Mouse (Mus musculus) left cerebral cortex, adult 8-10 months (tissue): ENCODE results near the gene Ip6k1. TPM values are rescaled to one million over a fixed set of nuclear protein-coding genes. Genes with fewer than 3 reads are reported as not detected.

Experiments
- DNase-seq, 2 experiments: peaks; one replicate each; pipeline ENCODE4 v3.0.0; 2022; ENCODE audit warnings: low spot score in 2 of 2
- total RNA-seq, 4 experiments: library from RNA; stranded (reverse); gene quantifications; 2 replicates each; pipeline ENCODE4 v1.2.4; 2022

The Ip6k1 gene
- total RNA-seq, 4 experiments from 2014 or later = 187 to 219 (median 207) TPM

DNA sequence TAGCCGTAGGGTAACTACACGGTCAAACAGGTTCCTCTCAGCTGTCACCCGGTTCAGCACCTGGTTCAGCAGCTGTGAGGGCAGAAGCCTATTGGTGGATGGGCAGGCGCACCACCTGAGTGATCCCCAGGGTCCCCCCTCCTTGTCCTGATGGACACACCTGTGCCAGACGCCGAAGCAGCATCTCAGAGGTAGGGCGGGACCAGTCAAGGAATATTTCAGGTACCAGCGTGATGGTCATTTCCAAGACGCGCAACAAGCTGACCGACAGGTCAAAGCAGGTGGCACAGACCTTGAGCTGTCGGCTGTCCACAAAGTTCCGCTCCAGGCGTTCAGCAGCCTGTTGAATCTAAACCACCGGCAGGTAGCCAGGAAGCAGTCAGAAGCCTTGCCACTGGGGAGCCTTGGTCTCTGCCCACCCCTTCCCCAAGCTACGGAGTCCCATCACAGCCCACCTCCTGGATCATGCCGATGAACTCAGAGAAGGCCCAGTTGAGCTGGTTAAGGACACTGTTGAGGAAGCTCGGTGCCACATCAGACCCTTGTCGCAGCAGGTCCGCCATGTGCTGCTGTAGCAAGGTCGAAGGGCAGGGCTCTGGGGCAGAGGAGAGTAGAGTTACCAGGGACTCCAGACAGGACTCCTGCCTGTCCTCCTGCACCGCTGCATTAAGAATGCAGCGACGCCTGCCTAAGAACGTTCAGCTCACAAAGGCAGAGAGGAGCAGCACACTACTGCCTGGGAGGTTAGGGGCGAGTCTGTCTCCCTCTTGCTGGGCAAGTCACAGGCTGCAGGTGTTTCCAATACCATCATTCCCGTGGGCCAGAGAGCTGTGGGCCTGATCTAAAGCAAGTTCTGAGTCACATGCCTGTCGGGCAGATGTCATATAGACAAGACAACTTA, 54.3 kb downstream of the Ip6k1 start:
- DNase-seq = no peak

DNA sequence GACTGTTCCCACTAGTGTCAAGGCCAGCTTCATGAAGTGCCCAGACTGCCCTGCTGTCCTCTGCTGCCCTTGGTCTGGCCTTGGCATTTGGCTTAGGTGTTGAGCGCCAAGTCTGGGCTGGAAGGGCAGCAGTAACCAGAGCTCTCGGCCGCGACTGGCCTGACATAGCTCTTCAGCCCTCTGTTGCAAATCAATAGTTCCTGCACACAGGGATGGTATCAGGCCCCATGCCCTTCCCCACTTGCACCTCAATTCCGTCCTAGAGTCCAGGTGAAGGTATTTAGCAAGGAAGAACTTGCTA, 54.9 kb downstream of the Ip6k1 start:
- no peak for DNase-seq

DNA sequence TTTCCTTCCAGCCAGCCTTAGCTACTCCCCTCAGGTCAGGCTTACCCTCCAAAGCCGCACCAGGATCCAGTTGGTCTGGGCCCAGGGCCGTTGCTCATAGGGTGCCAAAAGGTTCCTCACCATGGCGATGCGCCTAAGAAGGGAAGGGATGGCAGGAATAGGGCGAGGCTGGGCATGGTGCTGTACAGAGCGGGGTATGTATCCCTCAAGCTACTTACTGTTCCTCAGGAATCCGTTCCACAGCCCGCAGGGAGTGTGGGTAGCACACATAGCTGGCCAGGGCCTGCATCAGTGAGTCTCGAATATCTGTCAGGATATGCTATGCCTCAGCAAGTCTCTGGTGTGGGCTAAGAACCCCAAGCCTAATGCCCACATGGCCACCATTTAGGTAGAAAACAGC, 56.0 kb downstream of the Ip6k1 start:
- no peak for DNase-seq

DNA sequence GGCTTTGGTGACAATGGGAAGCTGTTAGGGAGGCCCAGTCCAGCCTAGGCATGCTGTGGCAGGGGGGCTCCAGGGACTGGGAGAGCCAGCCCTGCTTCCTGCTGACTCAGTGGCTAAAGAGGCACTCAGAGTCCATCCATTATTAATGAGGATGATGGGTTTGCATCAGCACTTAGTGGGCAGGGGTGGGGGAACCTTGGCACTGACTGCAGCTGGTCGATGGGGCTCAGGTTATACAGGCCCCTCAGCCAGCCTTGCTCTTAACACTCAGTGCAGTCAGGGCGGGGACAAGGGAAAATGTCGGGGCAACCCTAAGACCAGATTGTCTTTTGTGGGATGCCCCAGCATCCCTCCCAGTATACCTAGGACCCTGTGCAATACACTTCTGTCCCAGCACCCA, 59.8 kb downstream of the Ip6k1 start:
- no peak for DNase-seq

DNA sequence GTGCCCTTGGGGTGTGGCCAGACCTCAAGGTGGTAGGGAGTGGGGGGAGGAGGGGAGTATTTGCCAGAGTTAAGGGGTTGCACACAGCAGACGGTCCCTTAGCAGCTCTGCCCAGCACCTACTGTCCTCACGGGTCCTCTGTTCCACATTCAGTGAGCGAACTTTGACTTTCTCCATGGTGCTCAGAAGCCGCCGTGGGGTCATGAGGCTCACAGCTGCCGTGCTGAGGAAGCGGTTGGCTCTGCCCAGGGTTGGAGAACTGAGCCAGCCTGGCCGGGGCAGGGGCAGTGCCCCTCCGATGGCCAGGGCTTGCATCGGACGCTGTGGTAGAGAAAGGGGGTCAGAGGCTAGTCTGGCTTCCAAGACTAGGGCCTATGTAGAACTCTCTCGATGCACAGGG, 61.1 kb downstream of the Ip6k1 start:
- DNase-seq = no peak

DNA sequence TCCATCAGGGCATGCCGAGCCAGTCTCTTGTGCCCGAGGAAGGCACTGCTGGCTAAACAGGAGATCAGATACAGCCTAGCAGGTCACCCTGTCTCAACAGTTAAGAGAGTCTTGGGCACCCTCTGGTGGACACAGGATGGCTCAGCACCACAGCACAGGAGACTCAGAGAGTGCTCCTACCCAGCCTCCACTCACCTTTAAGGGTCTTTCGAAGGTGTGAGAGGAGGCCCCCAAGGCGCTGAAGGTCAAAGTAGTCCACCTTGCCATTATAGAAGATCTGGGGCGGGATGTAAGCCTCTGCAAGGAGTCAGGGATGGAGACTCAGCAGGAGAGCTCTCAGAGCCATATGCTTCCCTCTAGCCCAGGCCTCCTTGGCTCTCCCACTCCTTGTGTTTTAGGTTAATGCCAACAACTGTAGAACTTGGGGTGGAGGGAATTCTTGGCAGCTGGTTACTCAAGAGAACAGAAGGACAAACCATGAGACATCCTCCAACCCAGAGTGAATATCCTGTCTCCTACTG, 63.2 kb downstream of the Ip6k1 start:
- no peak for DNase-seq

DNA sequence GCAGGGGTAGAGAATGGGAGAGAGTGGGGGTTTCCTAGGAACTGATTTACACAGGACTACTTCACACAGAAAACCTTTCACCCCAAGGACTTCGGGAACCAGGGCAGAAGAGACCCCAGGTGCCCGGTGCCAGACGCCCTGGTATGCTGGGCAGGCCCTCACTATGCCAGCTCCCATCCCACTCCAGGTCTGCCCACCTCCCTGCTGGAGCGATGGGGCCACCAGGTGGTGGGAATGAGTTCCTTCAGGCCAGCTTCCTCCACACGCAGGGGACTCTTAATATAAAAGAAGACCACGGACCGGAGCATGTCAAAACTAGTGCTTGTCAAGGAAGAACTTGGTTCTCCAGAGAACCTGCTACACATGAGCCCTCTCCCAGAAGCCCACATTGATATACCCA, 64.9 kb downstream of the Ip6k1 start:
- no peak for DNase-seq

DNA sequence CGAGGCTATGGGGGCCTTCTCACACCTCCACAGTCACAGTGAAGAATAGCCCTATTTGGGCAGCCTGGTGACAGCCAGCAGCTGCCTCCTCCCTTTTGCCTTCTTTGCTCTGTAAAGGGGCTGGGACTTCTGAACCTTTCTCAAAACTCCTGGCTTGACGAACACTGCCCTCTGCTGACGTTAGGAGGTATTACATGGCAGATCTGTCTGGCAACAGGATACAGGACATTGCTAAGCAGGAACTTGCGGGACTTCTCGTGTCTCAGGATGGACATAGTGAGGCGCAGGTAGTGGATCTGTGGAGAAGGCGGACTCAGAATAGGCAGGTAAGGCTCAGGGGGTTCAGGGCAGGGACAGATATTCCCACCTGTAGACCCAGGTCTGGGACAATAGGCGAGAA, 65.6 kb downstream of the Ip6k1 start:
- DNase-seq = peak in 1 of 2 experiments; percentile 68

DNA sequence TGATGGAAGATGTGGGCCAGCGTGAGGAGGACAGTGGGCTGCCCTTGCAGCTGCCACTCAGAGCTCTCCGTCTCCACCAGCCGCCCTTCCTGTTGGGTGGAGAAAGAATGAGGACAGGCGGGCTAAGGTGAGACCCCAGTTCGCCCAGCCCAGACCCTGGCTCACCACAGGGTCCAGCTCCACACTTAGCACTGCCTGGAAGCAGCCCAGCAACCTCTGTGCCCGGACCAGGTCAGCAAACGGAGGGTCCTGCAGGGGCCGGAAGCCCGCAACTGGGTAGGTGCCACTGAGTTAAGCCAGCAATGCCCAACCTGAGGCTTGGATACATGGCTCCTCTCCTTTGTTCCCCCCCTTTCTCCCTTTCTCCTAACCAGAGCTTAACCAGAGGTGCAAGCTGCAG, 66.7 kb downstream of the Ip6k1 start:
- no peak for DNase-seq

DNA sequence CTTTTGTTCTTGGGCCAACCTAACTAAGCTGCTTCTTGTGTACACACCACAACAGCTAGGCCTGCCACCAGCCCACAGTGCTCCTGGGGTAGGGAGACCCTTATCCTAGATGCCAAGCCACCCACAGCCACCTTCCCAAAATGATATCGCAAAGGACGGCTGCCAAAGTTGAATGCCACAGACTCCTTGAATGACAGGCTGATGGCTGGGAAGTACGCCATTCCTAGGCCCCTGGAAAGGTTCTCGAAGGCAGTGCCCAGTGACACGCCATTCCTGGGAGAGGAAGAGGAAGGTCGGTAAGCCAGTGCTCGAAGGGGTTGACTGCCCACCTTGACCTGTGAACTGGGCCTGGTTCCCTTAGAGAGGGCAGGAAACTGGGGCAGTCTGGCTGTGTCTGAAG, 67.2 kb downstream of the Ip6k1 start:
- DNase-seq = no peak

DNA sequence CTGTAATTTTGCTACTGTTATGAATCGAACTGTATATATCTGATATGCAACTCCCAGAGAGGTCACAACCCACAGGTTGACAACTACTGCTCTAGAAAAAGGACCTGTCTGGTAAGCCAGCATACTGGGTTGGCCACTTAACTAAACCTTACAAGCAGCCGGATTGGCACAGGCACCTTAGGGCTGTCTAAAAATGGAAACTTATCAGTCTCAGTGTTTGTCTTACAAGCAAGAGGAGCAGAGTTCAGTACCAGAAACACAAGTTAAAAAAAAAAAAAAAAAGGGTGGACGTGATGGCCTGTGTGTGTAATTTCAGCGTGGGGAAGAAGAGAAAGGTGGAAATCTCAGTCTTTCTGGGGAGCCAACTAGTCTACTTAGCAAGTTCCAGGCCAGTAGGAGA, 69.5 kb downstream of the Ip6k1 start:
- no peak for DNase-seq

DNA sequence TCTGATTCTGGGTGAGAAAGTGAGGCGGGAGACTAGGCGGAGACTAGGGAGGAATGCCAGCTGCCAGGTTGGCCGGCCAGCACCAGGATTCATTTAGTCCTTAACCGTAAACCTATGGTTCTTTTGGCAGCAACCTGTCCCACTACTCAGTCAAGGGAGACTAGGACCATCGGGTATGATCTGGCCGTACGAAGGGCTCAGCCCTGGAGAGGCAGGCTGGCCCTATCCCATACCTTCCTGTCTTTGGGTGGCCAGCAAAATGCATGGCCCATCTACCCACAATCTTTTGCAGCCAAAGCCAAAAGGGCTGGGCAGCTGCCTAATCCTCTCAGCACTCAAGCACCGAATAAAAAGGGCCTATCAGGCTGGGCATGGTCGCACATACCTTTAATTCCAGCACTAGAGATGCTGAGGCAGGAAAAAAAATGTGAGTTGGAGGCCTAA, 70.2 kb downstream of the Ip6k1 start:
- no peak for DNase-seq

DNA sequence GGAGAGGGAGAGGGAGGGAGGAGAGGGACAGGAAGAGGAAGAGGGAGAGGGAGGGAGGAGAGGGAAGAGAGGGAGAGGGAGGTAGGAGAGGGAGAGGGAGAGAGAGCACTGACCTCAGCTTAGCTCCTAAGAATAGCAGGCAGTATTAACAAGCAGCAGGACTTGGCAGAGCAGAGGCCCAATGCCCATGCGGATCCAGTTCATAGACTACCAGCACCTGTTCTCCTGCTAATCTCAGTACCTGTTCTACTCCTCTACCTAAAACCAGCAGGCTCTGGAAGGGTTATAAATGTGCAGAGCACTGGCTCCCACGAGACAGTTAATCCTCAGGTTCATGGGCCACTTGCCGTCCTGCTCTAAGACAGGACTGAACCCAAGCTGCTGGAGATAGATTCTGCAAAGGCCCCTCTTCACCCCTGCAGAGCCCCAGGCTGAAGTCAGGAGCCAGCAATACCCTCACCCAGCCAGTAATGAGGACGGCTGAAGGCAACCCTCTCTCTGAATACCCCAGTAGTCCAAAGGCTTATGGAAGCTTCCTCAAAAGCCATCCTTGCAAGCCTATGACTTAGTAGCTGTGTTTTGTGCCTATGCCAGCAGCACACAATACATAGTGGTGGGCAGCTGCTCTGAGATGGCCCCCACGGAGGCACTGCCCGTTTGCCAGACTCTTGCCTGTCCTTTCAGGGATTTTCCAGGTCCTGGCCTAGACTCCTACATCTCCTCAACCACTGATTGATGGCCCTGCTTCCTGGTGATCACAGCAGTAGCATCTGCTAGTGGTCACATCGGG, 71.0 kb downstream of the Ip6k1 start:
- no peak for DNase-seq

DNA sequence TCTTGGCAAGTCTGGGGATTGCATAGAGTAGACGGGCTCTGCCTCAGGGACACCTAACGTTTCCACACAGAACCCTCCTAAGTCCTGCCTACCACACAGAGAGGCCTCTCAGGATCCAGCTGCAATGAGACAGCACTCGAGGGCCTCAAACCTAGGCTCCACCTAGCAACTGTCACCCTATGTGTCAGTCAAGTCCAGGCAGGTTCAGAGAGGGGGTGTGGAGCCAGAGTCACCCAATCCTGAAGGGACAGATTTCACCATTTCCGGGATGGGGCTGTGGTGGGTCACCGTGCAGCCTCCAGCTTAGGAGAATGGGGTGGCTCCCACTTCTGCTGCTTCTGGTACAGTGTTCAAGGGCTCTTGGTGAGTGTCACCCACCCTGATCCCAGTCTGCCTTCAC, 77.9 kb downstream of the Ip6k1 start, which contains the start of gene Mst1:
Mst1 (plus strand) TSS at position 269 of the 400 bp plus-strand sequence.
- DNase-seq = no peak

DNA sequence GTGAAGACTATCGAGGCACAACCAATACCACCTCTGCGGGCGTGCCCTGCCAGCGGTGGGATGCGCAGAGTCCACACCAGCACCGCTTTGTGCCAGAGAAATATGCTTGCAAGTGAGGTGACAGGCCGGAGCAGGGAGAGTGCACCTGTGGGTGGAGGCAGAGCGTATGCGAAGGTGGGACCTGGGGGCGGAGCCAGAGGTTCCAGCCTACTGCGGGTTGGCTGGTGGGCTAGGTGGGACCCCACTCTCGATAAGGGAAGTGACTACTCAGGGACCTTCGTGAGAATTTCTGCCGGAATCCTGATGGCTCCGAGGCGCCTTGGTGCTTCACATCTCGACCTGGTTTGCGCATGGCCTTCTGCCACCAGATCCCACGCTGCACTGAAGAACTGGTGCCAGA, 80.2 kb downstream of the Ip6k1 start:
- DNase-seq = no peak

DNA sequence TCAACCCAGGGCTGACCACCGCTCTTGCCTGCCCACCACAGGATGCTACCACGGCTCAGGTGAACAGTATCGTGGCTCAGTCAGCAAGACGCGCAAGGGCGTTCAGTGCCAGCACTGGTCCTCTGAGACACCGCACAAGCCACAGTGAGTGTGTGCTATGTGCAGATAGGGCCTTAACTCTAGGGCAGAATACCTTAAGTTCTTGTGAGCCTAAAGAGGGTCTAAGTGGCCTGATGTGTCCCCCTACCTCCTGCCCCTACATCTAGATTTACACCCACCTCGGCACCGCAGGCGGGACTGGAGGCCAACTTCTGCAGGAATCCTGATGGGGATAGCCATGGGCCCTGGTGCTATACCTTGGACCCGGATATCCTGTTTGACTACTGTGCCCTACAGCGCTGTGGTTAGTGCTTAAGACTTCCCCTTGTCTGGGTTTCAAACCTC, 80.7 kb downstream of the Ip6k1 start, which contains the start of gene Rnf123:
Rnf123 (minus strand) TSS at position 359 of the 444 bp plus-strand sequence.
- DNase-seq = no peak

DNA sequence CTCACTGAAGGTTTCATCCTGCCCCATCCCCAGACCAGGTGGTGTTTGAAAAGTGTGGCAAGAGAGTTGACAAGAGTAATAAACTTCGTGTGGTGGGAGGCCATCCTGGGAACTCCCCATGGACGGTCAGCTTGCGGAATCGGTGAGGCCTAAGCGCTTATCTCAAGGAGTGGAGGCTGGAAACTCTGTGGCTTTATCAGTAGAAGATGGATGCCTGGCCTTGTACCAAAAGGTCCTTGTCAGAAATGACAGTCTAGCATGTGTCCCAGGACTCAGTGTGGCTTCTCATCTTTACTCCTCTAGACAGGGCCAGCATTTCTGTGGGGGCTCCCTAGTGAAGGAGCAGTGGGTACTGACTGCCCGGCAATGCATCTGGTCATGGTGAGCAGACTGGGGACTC, 81.3 kb downstream of the Ip6k1 start:
- DNase-seq = no peak

DNA sequence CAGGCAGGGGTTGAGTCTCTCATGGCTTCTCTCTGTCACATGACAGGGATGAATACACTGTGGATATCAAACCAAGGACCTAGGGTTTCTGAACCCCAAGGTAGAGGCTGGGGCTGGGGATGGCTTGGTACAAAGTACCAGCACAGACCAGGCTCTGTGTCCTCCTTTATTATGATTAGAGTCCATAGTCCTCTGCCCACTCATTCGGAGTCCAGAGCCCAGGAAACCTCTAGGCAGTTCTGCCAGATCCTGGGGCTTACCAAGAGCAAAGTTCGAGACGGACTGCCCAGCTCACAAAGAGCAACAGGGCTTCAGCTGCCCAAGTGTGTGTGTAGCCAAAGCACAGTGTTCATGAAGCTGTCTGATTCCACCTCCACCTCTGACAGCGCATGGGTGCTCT, 83.0 kb downstream of the Ip6k1 start:
- DNase-seq = no peak

DNA sequence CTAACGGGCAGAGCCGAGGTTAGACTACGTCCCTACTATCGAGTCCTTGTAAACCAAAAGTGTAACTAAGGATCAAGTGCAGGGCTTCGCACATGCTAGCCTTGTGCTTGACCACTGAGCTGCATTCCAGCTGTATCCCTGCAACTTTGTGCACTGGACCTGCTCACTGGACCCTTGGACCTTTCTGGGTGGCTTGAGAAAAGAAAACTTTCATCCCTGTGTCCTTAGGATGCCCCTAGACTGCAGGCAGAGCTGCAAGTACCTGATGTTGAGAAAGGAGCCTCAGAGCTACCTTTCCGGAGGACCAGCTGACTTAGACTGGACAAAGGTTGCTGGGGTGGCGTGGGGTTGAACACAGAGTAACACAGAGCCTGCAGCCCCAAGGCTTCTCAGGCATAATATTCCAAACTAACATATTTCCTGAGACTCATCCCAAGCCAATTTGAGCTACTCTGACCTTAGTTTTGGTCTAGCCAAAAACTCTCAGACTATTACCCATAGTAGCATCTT, 88.4 kb downstream of the Ip6k1 start:
- DNase-seq = no peak

DNA sequence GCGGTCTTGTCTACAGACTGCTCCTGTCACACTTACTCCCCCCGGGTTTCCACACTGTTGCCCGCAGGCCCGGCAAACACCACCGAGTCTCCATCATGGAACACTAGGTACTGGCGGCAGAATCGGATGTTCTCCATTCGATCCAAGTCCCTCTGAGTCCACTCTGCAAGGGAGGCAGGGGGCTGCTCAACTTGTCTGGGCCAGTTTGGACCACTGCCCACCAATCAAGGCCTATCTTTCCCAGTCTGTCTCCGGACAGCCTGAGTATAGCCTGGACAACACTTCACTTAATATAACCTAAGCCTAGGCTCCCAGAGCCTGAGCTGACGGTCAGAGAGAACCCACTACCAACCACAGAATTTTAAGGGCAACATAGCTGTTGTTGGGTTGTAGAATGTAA, 91.3 kb downstream of the Ip6k1 start:
- no peak for DNase-seq

DNA sequence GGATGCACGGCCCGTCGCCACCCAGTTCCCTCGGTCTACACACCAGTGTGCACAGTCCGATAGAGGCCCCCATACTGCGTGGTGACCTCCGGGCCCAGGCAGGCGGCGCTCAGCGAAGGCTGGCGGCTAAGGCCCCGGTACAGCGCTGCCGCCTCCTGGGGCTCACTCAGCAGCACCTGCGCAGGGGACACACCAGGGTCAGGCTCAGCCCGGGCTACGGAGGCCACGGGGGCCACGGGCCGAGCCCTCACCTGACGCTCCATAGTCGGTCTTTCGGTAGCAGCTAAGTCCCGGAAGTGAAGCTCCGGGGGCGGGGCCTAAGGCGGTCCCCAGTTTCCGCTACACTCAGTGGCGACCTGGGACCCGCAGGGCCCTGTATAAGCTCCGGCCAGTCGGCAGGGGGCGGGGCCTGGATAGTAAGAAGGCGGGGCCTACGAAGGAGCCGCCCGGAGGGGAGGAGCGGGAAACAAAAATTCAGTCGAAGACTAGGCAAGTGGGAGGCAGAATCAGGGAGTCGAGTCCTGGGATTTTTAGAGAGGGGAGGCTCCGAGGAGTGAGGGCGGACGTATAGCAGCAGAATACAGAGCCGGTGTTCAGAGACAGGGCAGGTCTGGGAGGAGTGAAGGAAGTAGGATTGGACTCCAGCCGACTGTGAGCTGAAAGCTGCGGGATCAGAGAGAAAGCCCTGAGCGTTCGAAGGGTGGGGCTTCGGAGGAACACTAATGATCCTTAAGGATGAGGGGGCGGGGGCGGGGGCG, 92.1 kb downstream of the Ip6k1 start, which contains the start of gene Apeh:
Apeh (minus strand) TSS at position 423 of the 758 bp plus-strand sequence.
- peak; percentile 73 to 88 for DNase-seq
